In the genomic region with DNA sequence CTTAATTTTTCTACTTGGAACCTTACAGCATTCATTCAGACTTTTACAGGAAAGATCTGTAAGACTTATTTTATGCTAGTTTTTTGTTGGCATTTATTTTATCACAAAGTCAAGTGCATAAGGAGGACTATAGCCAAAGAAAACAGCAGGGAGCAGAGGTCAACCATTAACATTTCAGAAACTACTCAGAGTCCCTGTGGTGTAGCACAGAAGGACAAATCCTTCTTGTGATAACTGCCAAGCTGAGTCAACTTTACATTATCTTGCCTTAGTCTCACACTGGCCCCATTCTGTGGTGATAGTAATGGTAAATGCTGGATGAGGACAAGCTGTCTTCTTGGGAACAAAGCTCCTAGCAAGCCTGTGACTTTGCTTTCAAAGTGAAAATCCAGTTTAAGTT, we compare ENCODE assay signal across 15 mouse cellular contexts.
A peak's percentile ranks its signal among the peaks of the same experiment; 100 is the strongest.
DNase-seq lines count a peak whose midpoint lies in the region; TF ChIP-seq lines count a peak whose summit lies in the region.
"Had no signal": no experiment of that assay in that cellular context is flagged by ENCODE, and none has a peak within 500 bp of the region (broad histone marks: within the 10 kb centered on the region; RNA-seq: fewer than 3 reads in every experiment).

No protein-coding gene starts in this region.

- no peak for TF ChIP-seq CTCF in kidney, adult 2 months (conservative IDR thresholded peaks at IDR 0.05; ENCODE audit: insufficient read depth, insufficient read length, low read depth, low read length)

- peak; percentile 67 for DNase-seq in adrenal gland, adult 2 months
- no peak for DNase-seq in adrenal gland, postnatal 14 days
- DNase-seq in kidney, adult 2 months, result peak; percentile 36
- no peak for DNase-seq in kidney, adult 18-20 months
- peak; percentile 26 for DNase-seq in adipocyte (ENCODE audit: low spot score)
- peak; percentile 49 for DNase-seq in kidney, postnatal 14 days
- no peak for DNase-seq in lung, postnatal 36 days
- no peak for DNase-seq in gastrocnemius, postnatal 10 days
- DNase-seq: cerebellum, adult 11-12 months; cerebellum, postnatal 36 days; gastrocnemius, postnatal 14 days; midbrain, embryonic 14.5 days had no signal

- no peak for TF ChIP-seq POLR2A in kidney, adult 2 months (IDR thresholded peaks at IDR 0.05; ENCODE audit: low read depth, low read length)

- no peak overlapping the region for H3K4me3 ChIP-seq in kidney, adult 2 months (ENCODE audit: insufficient read depth, low read depth, low read length)
- H3K4me3 ChIP-seq: embryonic facial prominence, embryonic 10.5 days; hindbrain, embryonic 15.5 days; liver, embryonic 15.5 days had no signal

- no peaks in the 10 kb centered on the region for H3K4me1 ChIP-seq in kidney, adult 2 months (ENCODE audit: control insufficient read depth, insufficient read depth, low read length)
- H3K4me1 ChIP-seq: embryonic facial prominence, embryonic 10.5 days; hindbrain, embryonic 15.5 days had no signal

- no peak overlapping the region for H3K27ac ChIP-seq in kidney, adult 2 months (ENCODE audit: insufficient read depth, low read depth, low read length)
- H3K27ac ChIP-seq: embryonic facial prominence, embryonic 10.5 days; hindbrain, embryonic 15.5 days; liver, embryonic 15.5 days had no signal

- H3K27me3 ChIP-seq in kidney, adult 2 months (replicated peaks; ENCODE audit: control insufficient read depth, insufficient read depth, low read length), result no peaks in the 10 kb centered on the region
- H3K27me3 ChIP-seq: hindbrain, embryonic 15.5 days; liver, embryonic 15.5 days had no signal

- no peaks in the 10 kb centered on the region for H3K36me3 ChIP-seq in kidney, adult 2 months (ENCODE audit: control insufficient read depth, insufficient read depth, low read length)
- H3K36me3 ChIP-seq: embryonic facial prominence, embryonic 10.5 days; hindbrain, embryonic 15.5 days; liver, embryonic 15.5 days had no signal

Comparison
In these comparisons a context has a peak if more than half of its experiments do, and no peak if none do; other contexts are left out.
1. DNase-seq: peak in adrenal gland, adult 2 months (single experiment), kidney, adult 2 months (single experiment), adipocyte (single experiment) and kidney, postnatal 14 days (single experiment); none in adrenal gland, postnatal 14 days (single experiment), kidney, adult 18-20 months (single experiment), lung, postnatal 36 days (single experiment) and gastrocnemius, postnatal 10 days (single experiment).